ENCODE assay signal across 10 mouse cellular contexts in genomic region chr10:60829071-60829470, GRCm38 (mm10). TPM values are rescaled to one million over a fixed set of nuclear protein-coding genes. Genes with fewer than 3 reads are reported as not detected.
A peak's percentile ranks its signal among the peaks of the same experiment; 100 is the strongest.
DNase-seq lines count a peak whose midpoint lies in the region; ATAC-seq and TF ChIP-seq lines count a peak whose summit lies in the region.
"Had no signal": no experiment of that assay in that cellular context is flagged by ENCODE, and none has a peak within 500 bp of the region (broad histone marks: within the 10 kb centered on the region; RNA-seq: fewer than 3 reads in every experiment).

No protein-coding gene starts in this region.

- H3K9me3 ChIP-seq in heart, embryonic 16.5 days (replicated peaks; ENCODE audit: control insufficient read depth, low read length), result no peaks in the 10 kb centered on the region
- H3K9me3 ChIP-seq in midbrain, embryonic 11.5 days (ENCODE audit: control insufficient read depth, low read length), result no peaks in the 10 kb centered on the region

- H3K27me3 ChIP-seq in heart, adult 2 months (ENCODE audit: control insufficient read depth, insufficient read depth, low read length), result no peaks in the 10 kb centered on the region
- no peaks in the 10 kb centered on the region for H3K27me3 ChIP-seq in cerebellum, adult 2 months (ENCODE audit: control insufficient read depth, insufficient read depth, low read length)
- peaks cover 3% of the 10 kb centered on the region for H3K27me3 ChIP-seq in heart, embryonic 16.5 days (ENCODE audit: control insufficient read depth, insufficient read depth, low read length)
- peaks cover 74% of the 10 kb centered on the region for H3K27me3 ChIP-seq in midbrain, embryonic 11.5 days (ENCODE audit: control insufficient read depth, insufficient read depth, low read length)

- H3K9ac ChIP-seq in heart, adult 2 months (ENCODE audit: low read depth, low read length), result no peak overlapping the region
- H3K9ac ChIP-seq in heart, embryonic 16.5 days (ENCODE audit: low read length), result peak overlapping the region; percentile 96
- H3K9ac ChIP-seq in midbrain, embryonic 11.5 days (ENCODE audit: low read length), result no peak overlapping the region

- H3K36me3 ChIP-seq in heart, adult 2 months (ENCODE audit: control insufficient read depth, insufficient read depth, low read length), result no peaks in the 10 kb centered on the region
- no peaks in the 10 kb centered on the region for H3K36me3 ChIP-seq in heart, embryonic 16.5 days (ENCODE audit: control insufficient read depth, insufficient read depth)
- no peaks in the 10 kb centered on the region for H3K36me3 ChIP-seq in midbrain, embryonic 11.5 days (ENCODE audit: control insufficient read depth, insufficient read depth, low read length)

- no peak overlapping the region; the same call in 1 of the 2 replicates for H3K27ac ChIP-seq in heart, adult 2 months
- H3K27ac ChIP-seq in cerebellum, adult 2 months (ENCODE audit: insufficient read depth, low read length), result peak overlapping the region; percentile 95
- no peak overlapping the region for H3K27ac ChIP-seq in heart, embryonic 16.5 days (ENCODE audit: low read length)
- no peak overlapping the region for H3K27ac ChIP-seq in midbrain, embryonic 11.5 days (ENCODE audit: low read depth, low read length)

- peak overlapping the region; percentile 9; the same call in 1 of the 2 replicates for H3K4me3 ChIP-seq in heart, adult 2 months
- peak overlapping the region; percentile 96 for H3K4me3 ChIP-seq in cerebellum, adult 2 months (replicated peaks; ENCODE audit: insufficient read depth, low read depth, low read length)
- peak overlapping the region; percentile 71 for H3K4me3 ChIP-seq in heart, embryonic 16.5 days (ENCODE audit: low read length)
- H3K4me3 ChIP-seq in midbrain, embryonic 11.5 days (ENCODE audit: low read depth, low read length), result peak overlapping the region; percentile 56; the same call in 1 of the 2 replicates

- 72% methylated on average over 6 of the region's 6 CpGs for WGBS in heart, adult 2 months
- WGBS in cerebellum, adult 2 months, result 9% methylated on average over 6 of the region's 6 CpGs
- WGBS in heart, embryonic 16.5 days, result 52% methylated on average over 6 of the region's 6 CpGs
- 30% methylated on average over 6 of the region's 6 CpGs for WGBS in midbrain, embryonic 11.5 days

- TF ChIP-seq EP300 in heart, adult 2 months (IDR thresholded peaks at IDR 0.05; ENCODE audit: insufficient read depth, low read depth, low read length), result no peak

- no peak for TF ChIP-seq POLR2A in heart, adult 2 months (IDR thresholded peaks at IDR 0.05; ENCODE audit: insufficient read depth, low read depth, low read length)
- TF ChIP-seq POLR2A in cerebellum, adult 2 months (IDR thresholded peaks at IDR 0.05; ENCODE audit: borderline replicate concordance, insufficient read depth, low read length), result no peak

- DNase-seq in heart, adult 2 months, result no peak
- DNase-seq in heart, postnatal 36 days, result no peak
- peak in 1 of 2 experiments; percentile 49 for DNase-seq in cerebellum, adult 2 months
- DNase-seq in midbrain, embryonic 11.5 days (ENCODE audit: low spot score, missing footprints), result no peak
- DNase-seq in adrenal gland, postnatal 14 days, result no peak
- no peak for DNase-seq in urinary bladder, postnatal 25 days (ENCODE audit: low spot score)
- DNase-seq in right cerebral cortex, postnatal 36 days (ENCODE audit: low spot score in 2 of 2), result no peak
- DNase-seq: adrenal gland, postnatal 25 days; lung, postnatal 36 days had no signal

- H3K4me2 ChIP-seq in heart, embryonic 16.5 days (ENCODE audit: low read depth, low read length), result peak overlapping the region; percentile 91
- H3K4me2 ChIP-seq in midbrain, embryonic 11.5 days, result peak overlapping the region; percentile 20

- intact Hi-C loops in heart, adult 2 months (cut with DNase I), result no loop called here
- intact Hi-C loops in heart, postnatal 36 days (cut with DNase I), result no loop called here

- no peak for ATAC-seq in heart, embryonic 16.5 days (replicated peaks; ENCODE audit: extremely low read depth, insufficient read depth, low FRiP score)
- ATAC-seq in midbrain, embryonic 11.5 days (ENCODE audit: low FRiP score), result no peak

- 0 out of 2 replicates have a peak, but pooled peaks cover 2% of the 10 kb centered on the region for H3K79me2 ChIP-seq in heart, adult 2 months (replicated peaks; ENCODE audit: control insufficient read depth, insufficient read depth, low read length)

- TF ChIP-seq CTCF in heart, adult 2 months (IDR thresholded peaks at IDR 0.05), result no peak
- no peak for TF ChIP-seq CTCF in cerebellum, adult 2 months (IDR thresholded peaks at IDR 0.05; ENCODE audit: borderline replicate concordance, insufficient read depth, low read depth, low read length)

- H3K4me1 ChIP-seq in heart, adult 2 months (ENCODE audit: control insufficient read depth, insufficient read depth, low read length), result peaks cover 12% of the 10 kb centered on the region
- peaks cover 20% of the 10 kb centered on the region; the same call in 1 of the 2 replicates for H3K4me1 ChIP-seq in cerebellum, adult 2 months (ENCODE audit: control insufficient read depth, insufficient read depth, low read length)
- peaks cover 47% of the 10 kb centered on the region for H3K4me1 ChIP-seq in heart, embryonic 16.5 days (ENCODE audit: control insufficient read depth, insufficient read depth, low read length)
- peaks cover 18% of the 10 kb centered on the region for H3K4me1 ChIP-seq in midbrain, embryonic 11.5 days (ENCODE audit: control insufficient read depth, insufficient read depth, low read length)

RNA-seq across cellular contexts. Expression of gene Unc5b, which starts 2.3 kb away (rescaled TPM):
- total RNA-seq in heart, adult 2 months (2021), result 10 to 100 TPM; 11.0 to 12.6 TPM
- polyA plus RNA-seq in heart, adult 2 months (2012; rRNA removed), result 12.2 and 15.0 TPM in 2 replicates
- total RNA-seq in heart, postnatal 36 days (2021), result 10 to 100 TPM; 14.5 to 14.7 TPM
- 44.4 and 44.8 TPM in 2 replicates for polyA plus RNA-seq in cerebellum, adult 2 months (2012; rRNA removed)
- polyA plus RNA-seq in heart, embryonic 16.5 days (2015; fragmentation: Nextera tagmentation; extraction: Ambion mirVana), result 10.0 and 12.5 TPM in 2 replicates
- polyA plus RNA-seq in midbrain, embryonic 11.5 days (2014; fragmentation: Nextera tagmentation; extraction: Ambion mirVana), result 2.8 and 3.5 TPM in 2 replicates
- 10.5 and 11.3 TPM in 2 replicates for total RNA-seq in adrenal gland, postnatal 14 days (2021)

Comparison
In these comparisons a context has a peak if more than half of its experiments do, and no peak if none do; other contexts are left out.
1. H3K4me3 ChIP-seq: peak in every context shown above with its lines; median percentile 96 in cerebellum, adult 2 months; 71 in heart, embryonic 16.5 days; 56 in midbrain, embryonic 11.5 days; 9 in heart, adult 2 months.